Mouse (Mus musculus): ENCODE results near the gene Gm17581.
"Not testable (repeated sequence)": the region's sequence is repeated elsewhere in the genome, so short reads cannot be mapped to it uniquely, and the experiment has no call there.

The Gm17581 gene
- long read RNA-seq, experiment 1: 0 reads
- long read RNA-seq, experiment 2: 0 reads

DNA sequence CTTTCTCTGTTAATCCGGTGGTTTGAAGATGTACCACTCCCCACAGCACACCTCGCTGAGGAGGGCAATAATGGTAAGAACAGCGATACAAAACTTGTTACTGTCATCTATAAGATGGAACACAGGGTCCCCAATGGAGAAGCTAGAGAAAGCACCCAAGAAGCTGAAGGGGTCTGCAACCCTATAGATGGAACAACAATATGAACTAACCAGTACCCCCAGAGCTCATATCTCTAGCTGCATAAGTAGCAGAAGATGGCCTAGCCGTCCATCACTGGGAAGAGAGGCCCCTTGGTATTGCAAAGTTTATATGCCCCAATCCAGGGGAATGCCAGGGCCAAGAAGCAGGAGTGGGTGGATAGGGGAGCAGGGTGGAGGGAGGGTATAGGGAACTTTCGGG, at the start of gene Gm17581:
Gene Gm17581, minus strand, starts transcription at position 101 of the 400 bp plus-strand sequence.
- intact Hi-C loops (cut with DNase I): not testable (repeated sequence)

DNA sequence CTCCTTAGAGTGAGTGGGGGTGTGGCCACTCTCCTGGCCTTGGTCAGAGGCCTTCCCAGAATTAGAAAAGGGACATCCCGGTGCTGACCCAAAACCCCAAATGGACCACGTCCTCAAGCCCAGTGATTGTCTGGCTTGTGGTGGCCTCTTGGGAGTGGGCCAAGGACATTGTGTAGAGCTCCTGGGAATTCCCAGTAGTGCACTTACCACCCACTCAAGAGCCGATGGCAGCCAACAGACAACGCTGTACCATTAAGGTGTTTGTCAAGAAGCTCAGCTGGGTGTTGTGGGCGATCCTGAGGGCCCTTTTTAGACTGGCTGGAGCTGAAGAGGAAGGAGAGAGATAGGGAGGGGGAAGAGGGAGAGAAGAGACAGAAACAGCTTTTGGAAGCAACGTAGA, 48.9 kb upstream of the Gm17581 start:
- intact Hi-C loops (cut with DNase I): no loop called here

DNA sequence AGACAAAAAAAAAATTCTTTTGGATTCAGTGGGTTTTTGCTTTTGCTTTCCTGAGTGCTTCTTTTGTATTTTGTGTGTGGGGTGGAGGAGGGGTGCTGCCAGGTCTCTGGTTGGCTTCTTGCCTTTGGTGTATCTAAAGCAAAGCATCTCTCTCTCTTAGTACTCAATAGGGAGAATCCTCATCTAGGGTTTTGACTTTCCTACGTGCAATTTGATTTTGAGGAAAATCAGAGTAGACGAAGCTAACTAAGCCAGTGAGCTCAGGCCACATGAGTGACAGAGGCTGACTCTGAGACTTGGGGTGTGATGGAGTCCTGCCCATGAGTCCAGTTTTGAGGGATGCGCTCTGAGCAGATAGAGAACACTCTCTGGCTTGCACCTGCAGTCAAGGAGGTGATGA, 43.8 kb upstream of the Gm17581 start:
- intact Hi-C loops (cut with DNase I): no loop called here

DNA sequence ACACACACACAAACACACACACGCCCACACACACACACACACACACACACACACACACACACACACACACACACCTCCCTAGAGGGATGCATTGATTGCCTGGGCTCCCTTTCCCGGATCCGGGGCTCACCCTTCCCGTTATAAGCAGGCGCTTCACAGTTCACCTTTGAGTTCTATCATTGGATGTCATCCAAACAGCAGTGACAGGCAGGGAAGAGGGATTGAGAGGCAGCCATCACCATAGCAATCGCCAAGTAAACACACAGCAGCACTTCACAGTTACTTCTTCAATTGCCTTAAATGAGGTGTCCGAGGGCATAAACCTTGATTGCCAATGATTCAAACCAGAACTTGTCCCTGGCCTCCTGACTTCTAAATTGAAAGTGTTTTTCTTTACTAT, 43.4 kb upstream of the Gm17581 start:
- intact Hi-C loops (cut with DNase I): no loop called here

DNA sequence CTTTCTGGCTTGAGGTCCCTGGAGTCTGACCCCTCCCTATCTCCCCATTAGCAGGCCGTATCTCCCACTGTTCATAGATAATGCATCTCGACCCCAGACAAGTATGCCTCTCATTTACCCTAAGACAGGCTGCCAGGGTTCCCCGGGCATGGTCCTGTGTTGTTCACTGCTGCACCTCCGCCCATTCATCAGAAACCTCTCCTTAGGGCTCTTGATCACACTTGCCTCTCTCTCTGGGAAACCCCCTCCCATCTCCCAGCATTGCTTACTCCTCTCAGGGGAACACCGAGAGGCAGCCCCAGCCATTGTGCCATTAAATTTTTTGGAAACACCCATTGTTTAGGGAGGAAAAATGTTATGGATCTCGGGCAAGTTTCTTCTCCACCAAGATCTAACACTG, 42.3 kb upstream of the Gm17581 start:
- intact Hi-C loops (cut with DNase I): no loop called here

DNA sequence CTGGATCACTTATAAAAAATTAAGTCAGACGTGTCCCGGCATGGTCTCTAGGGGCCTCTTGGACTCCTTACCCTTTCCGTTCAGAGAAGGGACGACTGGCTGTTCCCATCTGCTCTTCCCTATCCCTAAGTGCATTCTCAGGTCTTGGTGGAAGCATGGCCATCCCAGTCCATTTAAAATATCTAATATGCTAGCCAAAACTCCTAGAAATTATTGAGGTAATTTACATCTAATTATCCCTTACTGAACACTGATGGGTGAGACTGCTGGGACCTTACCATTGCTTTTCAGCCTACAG, 42.0 kb upstream of the Gm17581 start:
- intact Hi-C loops (cut with DNase I): no loop called here

DNA sequence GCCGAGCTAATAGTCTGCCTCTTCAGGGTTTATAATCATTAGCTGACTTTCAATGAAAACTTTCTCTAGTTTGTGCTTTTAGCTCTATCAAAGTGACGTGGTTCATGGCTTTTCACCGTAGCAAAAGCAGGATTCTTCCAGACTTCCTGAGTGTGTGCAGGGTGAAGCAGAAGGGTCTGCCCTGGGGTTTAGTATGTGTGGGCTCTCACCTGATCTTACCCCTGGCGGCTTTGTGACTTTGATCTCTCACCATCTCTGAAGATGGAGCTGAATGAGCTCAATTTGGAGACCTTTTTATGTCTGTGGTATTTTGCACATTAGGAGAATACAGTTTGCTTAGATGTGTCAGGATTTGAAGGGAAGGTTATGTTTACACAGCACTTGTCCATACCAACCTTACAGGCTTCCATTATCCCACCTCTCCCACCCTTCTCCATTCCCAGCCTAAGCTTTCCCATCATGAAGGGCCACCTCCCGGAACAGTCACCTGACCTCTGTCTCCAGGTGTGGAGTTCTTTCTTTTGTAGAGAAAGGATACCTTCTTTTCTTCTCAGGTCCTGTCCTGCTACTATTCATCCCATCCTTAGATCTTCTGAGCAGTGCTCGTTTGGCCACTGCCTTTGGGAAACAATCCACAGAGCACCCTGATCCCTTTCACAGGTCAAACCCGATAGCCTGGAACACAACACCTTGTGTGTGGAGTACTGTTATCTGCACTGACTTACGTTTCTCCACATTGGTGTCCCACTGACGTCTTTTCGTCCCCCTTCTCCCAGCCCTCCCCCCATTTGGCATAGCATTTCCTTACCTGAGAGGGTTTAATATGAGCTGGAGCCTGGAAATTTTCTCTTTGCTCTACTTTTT, 41.4 kb upstream of the Gm17581 start:
- intact Hi-C loops (cut with DNase I): no loop called here

DNA sequence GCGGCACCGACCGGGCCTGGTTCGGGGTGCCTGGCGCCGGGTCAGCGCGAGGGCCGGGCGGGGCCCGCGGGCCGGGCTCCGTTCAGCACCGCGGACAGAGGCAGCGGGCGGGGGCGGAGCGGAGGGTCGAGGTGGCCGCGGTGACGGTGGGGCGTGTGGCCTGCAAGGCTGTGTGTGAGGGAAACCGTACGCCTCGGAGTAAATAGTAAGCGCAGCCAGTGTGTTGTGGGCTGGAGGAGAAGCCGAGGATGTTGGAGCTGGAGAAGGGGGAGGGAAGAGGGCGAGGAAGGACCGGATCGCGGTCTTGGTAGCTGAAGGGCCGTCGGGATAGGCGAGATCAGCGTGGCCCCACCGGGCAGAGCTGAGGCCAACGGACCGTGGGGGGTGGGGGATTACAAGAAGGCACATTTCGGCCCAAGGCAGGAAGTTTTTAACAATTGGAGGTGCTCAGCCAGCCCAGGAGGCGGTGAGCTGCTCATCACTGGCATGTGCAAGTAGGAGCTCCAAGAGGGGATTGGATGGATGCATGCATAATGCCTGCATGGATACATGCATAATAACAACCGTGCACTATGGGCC, 40.1 kb upstream of the Gm17581 start:
- intact Hi-C loops (cut with DNase I): no loop called here

DNA sequence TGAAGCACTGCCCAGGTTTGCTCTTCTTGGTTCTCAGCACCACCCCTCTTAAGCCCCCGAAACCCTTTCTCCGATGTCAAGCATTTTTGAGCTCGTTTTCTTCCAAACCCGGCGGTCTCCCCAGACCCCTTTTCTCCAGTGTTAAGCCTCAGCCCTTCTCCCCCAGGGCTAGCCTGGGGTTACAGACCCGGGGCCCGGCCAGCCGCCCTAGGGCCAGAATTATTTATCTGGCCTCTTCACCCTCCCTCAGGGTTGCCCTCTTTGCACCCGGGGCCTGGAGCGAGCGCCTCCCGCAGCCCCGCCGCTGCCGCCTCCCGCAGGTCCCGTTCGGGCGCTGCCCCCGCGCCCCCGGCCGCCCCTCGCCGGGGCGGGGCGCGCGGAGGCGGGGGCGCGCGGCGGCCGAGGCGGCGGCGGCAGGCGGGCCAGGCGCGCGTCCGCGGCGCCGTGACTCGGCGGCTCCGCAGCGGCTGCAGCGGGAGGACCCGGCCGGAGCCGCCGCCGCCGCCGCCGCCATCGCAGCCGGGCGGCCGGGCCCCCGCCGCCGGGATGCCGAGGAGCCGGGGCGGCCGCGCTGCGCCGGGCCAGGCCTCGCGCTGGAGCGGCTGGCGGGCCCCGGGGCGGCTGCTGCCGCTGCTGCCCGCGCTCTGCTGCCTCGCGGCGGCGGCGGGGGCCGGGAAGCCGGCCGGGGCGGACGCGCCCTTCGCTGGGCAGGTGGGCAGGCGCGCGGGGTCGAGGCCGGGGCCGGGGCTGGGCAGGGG, 39.4 kb upstream of the Gm17581 start, which contains the start of gene Mmp24:
Gene Mmp24, plus strand, starts transcription at position 416 of the 758 bp plus-strand sequence.
- intact Hi-C loops (cut with DNase I): loop anchor here (5.0 kb wide), 1 partner anchor 283 kb away; no protein-coding TSS in a partner anchor

DNA sequence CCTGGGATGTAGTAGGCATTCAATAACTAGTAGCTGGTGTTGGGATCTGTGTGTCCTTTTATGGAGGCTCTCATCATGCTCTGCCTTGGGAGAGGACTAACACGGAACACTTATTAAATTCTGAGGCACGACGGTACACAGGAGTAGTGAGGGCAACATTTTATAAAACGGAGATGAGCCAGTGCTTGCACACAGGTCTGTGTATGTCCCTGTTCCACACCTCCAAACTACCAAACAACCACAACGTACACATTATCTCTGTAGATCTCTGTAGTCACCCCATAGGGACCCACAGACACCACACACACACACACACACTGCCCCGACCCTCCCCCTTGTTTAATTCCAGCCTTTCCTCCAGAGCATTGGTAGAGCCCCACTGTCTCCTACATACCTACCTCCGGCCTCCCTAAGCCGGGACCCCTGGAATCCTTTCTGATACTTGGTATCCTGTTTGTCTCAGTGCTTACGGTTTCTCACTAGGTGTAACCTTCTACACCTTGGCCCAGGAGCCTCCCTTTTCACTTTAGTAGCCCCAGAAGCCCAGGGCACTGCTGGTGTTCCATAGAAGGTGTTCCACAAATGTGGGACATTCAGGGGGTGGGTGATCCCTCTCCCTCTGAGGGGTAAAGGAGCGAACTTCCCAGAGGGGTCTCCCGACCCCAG, 38.7 kb upstream of the Gm17581 start:
- intact Hi-C loops (cut with DNase I): loop anchor here (5.0 kb wide), 1 partner anchor 282 kb away; no protein-coding TSS in a partner anchor

DNA sequence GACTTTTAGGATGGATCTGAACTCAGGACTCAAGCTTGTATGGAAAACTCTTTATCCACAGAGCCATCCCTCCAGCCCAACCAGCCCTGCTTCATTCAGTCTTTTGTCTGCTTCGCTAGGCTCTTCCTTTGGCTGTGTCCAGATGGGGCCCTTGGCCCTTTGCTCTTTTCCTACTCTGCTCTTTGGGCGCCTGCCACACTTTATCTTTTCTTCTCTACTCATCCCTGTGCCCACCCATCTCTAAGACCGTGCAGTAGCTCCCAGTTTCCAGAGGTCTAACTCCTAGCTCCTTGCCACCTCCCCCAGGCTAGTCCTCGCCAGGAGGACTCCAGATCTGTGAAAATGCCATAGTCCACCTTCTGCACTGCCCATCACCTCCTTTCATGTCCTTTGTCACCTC, 38.0 kb upstream of the Gm17581 start:
- intact Hi-C loops (cut with DNase I): loop anchor here (5.0 kb wide), 1 partner anchor 281 kb away; no protein-coding TSS in a partner anchor

DNA sequence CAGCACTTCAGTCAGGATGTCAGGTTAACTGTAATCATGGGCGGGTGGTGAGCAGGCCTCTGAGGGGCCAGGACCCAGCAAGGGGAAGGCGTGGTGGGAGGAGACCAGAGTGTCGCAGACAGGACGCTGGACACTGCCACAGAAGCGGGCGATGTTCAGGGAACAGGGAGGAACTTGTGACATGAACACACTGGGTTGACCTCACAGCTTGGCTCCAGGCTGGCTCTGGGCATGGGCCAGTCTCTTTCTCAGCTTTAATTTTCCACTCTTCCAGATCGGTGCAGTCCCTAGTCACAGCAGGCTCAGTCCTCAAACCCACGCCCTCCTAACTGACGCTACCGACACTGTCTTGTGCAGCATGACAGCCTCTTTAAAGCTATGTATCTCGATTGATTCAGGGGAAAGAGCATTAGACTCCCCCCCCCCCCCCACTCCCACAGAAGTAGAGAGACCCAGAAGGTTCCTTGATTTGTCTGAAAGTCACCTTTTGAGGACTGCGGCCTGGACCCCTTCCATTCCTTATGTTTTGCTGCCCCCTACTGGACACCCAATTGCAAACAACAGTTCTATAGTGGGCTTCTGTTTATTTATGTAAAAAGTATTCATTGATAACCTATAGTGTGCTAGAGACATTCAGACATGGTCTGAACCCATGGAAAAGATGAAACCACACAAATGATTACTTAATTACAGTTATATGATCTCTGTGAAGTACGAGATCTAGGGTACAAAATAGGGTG, 29.2 kb upstream of the Gm17581 start:
- intact Hi-C loops (cut with DNase I): loop anchor here (5.0 to 10.0 kb wide), 3 partner anchors 37 to 250 kb away; partner anchors contain the start of genes Acss2 and Ggt7

DNA sequence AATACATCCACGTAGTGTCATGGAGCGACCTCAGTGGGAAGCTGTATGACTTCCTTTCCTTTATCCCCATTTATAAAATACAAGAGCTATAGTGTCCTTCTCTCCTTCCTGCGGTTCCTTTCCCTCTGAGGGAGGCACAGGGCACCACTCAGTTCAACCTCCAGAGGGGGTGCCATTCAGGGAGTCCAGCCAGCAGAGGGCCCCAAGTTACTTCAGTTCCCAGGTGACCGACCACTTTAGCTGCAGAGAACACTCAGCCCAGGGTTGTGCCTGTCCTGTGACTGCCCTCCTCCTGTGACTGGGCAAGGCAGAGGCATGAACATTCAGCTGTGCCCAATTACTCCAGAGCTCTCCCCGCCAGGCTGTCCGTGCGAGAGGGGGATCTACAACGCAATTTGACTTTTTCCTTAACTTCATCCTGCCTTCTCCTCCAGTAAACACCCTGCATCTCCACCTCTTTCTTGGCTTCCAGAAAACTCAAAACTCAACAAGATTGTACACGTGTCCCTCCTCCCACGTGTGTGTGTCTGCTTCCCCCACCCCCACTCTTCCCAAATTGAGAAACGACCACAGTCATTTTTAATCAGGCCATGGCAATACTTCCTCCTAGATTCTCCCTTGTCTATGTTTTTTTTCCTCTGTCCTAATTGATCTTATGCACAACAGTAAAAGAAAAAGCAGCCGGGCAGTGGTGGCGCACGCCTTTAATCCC, 21.3 kb upstream of the Gm17581 start:
- intact Hi-C loops (cut with DNase I): loop anchor here (5.0 kb wide), 1 partner anchor 55 kb away; no protein-coding TSS in a partner anchor

DNA sequence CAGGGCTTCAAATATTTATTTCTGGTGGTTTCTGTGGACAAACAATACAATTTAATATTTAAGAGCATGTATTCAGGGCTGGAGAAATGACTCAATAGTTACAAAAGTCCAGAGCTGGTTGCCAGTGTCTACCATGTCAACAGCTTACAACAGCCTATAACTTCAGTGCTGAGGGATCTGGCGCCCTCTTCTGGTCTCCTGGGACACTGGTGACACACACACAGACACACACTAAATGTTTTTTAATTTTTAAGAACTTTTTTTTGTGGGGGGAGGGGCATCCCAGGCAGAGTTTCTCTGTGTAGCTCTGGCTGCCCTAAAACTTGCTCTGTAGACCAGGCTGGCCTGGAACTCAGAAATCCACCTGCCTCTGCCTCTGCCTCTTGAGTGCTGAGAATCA, 20.1 kb upstream of the Gm17581 start:
- intact Hi-C loops (cut with DNase I): loop anchor here (2.0 to 5.0 kb wide), 2 partner anchors 57 to 59 kb away; no protein-coding TSS in a partner anchor

DNA sequence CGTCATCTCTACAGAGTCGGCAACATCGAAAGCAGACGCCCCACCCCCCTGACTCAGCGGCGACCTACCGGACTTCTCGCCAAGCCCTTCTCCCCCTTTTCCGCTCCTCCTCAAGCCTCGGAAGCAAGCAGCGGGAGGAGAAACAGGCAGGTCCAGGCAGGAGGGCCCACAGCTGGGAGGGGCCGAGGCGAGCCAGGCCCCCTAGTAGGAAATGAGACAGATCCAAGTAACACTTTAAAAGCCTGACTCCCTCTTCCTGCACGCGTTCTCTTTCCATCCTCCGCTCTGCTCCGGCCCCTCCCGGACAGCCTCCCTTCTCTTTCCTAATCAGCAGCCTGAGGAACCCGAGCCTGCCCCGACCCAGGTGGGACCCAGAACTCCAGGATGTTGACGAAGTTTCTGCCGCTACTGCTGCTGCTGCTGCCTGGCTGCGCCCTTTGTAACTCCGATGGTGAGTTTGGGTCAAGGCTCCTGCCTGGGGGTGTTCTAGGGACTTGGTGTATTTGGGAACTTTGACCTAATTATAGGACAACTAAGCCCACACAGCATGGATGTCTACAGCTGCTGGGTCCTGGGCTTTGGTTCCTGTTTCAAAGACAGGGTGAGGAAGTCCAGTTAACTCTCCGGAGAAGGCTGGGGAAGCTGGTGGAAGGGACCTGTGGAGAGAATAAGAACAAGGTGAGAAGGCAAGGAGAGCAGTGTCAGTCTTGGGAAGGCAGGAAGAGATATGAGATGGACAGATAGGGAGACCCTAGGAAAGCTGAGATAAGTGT, 15.5 kb upstream of the Gm17581 start, which contains the start of gene Procr:
Gene Procr, plus strand, starts transcription at position 104 of the 773 bp plus-strand sequence.
- intact Hi-C loops (cut with DNase I): no loop called here

DNA sequence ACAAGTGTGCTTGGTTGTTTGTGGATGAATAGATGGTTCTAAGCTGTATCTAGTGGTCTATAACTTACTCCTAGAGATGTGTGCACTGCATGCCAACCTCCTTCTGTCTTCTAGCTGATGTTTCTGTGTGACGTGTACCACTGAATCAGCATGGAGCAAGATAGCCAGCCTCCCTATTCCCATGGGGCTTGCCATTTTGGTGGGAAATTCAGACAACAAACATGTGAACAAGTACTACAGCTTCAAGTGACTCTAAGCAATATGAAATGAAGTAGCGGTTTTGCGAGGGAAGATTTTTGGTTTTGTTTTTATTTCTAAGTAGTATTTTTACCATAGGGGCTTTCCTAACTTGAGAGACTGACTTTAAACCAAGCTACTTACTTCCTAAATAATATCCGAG, 13.7 kb upstream of the Gm17581 start:
- intact Hi-C loops (cut with DNase I): no loop called here

DNA sequence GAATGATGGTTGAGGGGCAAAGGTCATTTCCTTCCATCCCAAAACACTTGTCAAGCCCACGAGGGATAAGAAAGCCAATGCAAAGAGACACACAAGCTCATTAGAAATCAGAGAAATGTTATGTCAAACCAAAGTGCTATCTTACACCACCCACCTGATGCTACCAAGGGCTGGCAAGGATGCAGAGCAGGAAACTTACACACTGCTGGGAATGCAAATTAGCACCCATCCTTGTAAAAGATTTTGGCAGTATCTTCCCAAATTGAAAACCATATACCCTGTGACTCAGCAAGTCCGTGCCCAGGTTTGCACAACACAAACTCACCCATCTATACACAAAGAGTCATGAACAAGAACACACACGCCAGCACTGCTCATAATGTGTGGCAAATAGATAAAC, 9.8 kb upstream of the Gm17581 start:
- intact Hi-C loops (cut with DNase I): no loop called here

DNA sequence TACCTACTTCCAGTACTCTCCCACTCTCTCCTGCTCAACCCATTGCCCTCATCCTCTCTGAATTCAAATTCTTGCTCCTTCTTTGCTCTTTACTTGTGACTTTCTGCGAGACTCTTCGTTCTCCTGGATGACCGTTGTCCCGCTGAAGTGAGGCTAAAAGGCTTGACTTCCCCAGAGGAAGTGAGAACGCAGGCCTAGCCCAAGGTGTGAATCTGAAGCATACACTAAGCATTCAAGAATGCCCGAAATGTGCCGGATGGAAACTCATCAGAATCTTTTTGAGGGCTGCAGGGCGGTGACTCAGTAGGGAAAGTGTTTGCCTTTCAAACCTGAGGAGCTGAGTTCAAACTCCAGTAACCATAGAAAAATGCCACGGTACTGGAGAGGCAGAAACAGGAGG, 7.7 kb upstream of the Gm17581 start:
- intact Hi-C loops (cut with DNase I): no loop called here

DNA sequence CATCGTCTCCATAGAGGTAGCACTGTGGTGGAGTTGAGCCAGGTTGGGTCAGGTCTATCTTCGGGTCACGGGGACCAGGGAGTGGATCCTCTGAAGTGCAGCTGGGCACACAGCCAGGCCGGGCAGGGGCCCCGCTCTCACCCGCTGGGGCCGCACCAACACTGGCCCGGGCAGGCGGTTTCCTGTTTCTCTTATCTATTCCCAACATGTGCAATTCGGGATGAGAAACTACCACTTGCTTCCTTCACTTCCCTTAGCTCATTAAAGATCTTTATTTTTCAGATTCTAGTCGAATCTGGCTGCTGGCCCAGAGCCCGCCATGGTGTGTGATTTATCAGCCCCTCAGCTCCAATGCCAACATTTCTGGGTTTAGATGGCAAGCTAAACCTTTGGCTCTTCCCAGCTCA, 7.3 kb upstream of the Gm17581 start:
- intact Hi-C loops (cut with DNase I): no loop called here

Measured in adrenal gland (tissue).